Mouse (Mus musculus) stomach, postnatal 0 days (tissue): Measurements from ENCODE around the gene Wdr66. TPM values are rescaled to one million over a fixed set of nuclear protein-coding genes. Genes with fewer than 3 reads are reported as not detected.

Experiments
- ATAC-seq: fragments of 200-750 bp; cut with Nextera tagmentation; 2 replicates; pipeline ENCODE4 v1.8.0; 2017; ENCODE audit not compliant: low FRiP score, low TSS enrichment
- DNase-seq: peaks from one replicate; pipeline ENCODE4 v3.0.0-alpha.2; 2016; ENCODE audit warnings: low spot score
- H3K27ac ChIP-seq: fragments of 300-500 bp; sonication (generic); replicated peaks from 2 replicates; pipeline ENCODE4 v1.5.1; 2014; ENCODE audit warnings: mild to moderate bottlenecking, control low read depth
- H3K27me3 ChIP-seq: fragments of 300-500 bp; sonication (generic); 2 replicates; pipeline ENCODE4 v1.6.1; 2014; ENCODE audit warnings: low read length; ENCODE audit not compliant: control insufficient read depth, insufficient read depth
- H3K36me3 ChIP-seq: fragments of 300-500 bp; sonication (generic); 2 replicates; pipeline ENCODE4 v1.6.1; 2014; ENCODE audit warnings: low read length, mixed read lengths; ENCODE audit not compliant: control insufficient read depth, insufficient read depth
- H3K4me1 ChIP-seq: fragments of 300-500 bp; sonication (generic); replicated peaks from 2 replicates; pipeline ENCODE4 v1.6.1; 2014; ENCODE audit warnings: antibody characterized with exemption; ENCODE audit not compliant: control insufficient read depth, insufficient read depth
- H3K4me2 ChIP-seq: fragments of 300-500 bp; sonication (generic); replicated peaks from 2 replicates; pipeline ENCODE4 v1.6.1; 2014; ENCODE audit warnings: low read depth, mild to moderate bottlenecking, control low read depth, moderate library complexity
- H3K4me3 ChIP-seq: fragments of 300-500 bp; sonication (generic); 2 replicates; pipeline ENCODE4 v1.5.1; 2014; ENCODE audit warnings: low read depth, low read length, control low read depth
- H3K9ac ChIP-seq: fragments of 300-500 bp; sonication (generic); 2 replicates; pipeline ENCODE4 v1.6.1; 2014; ENCODE audit warnings: mild to moderate bottlenecking, low read length, control low read depth, mixed read lengths
- H3K9me3 ChIP-seq: fragments of 300-500 bp; sonication (generic); 2 replicates; pipeline ENCODE4 v1.6.1; 2016; ENCODE audit warnings: low read length; ENCODE audit not compliant: control insufficient read depth
- CTCF ChIP-seq: IDR thresholded peaks from 2 replicates; pipeline ENCODE4 v1.5.1; 2016; ENCODE audit warnings: antibody characterized with exemption, low read depth, mild to moderate bottlenecking, moderate library complexity
- EP300 ChIP-seq: optimal IDR thresholded peaks from 2 replicates; pipeline ENCODE3; 2016; ENCODE audit warnings: antibody characterized with exemption
- WGBS: fragments of 180-500 bp; shearing (Covaris S2); extraction: QIAGEN DNeasy Blood & Tissue Kit; methylation state at CpG from one replicate; pipeline ENCODE4 v1.1.7; 2014; 5-methylcytosine and 5-hydroxymethylcytosine counted together
- polyA plus RNA-seq: library from polyadenylated mRNA; unstranded; fragments of >200 nt; fragmentation: Nextera tagmentation; extraction: Ambion mirVana; gene quantifications from 2 replicates; pipeline ENCODE4 v1.2.1, GENCODE M21; 2015

Wdr66 gene
- polyA plus RNA-seq, 1 experiment from 2014 or later = 0.30 TPM

DNA sequence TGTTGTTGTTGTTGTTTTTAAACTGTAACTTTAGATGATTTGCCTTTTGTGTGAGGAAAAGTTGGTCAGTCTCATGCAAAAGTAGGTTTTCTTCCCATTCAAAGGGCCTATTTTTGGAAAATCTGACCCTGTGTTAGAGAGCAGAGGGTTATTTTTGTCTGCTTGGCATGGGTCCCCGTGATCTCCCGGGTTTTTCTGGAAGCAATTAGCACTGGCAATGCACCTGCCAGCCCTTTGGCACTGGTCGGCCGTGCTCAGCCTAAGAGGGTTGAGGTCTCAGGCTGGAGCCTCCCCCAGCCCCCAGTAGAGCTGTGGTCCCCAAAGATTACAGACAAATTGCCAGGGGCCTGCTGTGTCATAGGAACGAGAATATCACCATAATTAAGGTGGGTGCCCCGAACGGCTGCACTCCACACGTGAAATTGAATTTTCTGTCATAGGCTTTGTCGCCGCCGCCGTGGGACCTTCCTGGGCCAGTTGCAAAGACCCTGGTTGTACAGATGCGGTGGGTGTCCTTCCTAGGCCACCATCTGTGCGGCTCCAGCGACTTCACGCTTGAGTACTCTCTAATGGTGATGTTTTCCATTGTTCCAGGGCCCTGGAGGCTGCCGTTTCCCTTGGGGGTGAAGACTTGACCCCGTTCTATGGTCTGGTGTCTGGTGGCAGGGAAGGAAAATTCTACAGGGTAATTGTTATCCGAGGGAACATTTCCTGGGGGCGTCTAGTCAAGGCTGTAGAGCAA, 50.0 kb downstream of the Wdr66 start:
- H3K4me2 ChIP-seq = no peak overlapping the region
- H3K4me1 ChIP-seq = no peaks in the 10 kb centered on the region
- TF ChIP-seq CTCF = no peak
- no peak for TF ChIP-seq EP300
- H3K36me3 ChIP-seq = no peaks in the 10 kb centered on the region
- H3K9ac ChIP-seq = no peak overlapping the region
- DNase-seq (no peak), ATAC-seq (no peak)
- no peaks in the 10 kb centered on the region for H3K27me3 ChIP-seq
- H3K27ac ChIP-seq = no peak overlapping the region
- 81% methylated on average over 20 of the region's 20 CpGs for WGBS
- H3K4me3 ChIP-seq = no peak overlapping the region
- H3K9me3 ChIP-seq = no peaks in the 10 kb centered on the region

DNA sequence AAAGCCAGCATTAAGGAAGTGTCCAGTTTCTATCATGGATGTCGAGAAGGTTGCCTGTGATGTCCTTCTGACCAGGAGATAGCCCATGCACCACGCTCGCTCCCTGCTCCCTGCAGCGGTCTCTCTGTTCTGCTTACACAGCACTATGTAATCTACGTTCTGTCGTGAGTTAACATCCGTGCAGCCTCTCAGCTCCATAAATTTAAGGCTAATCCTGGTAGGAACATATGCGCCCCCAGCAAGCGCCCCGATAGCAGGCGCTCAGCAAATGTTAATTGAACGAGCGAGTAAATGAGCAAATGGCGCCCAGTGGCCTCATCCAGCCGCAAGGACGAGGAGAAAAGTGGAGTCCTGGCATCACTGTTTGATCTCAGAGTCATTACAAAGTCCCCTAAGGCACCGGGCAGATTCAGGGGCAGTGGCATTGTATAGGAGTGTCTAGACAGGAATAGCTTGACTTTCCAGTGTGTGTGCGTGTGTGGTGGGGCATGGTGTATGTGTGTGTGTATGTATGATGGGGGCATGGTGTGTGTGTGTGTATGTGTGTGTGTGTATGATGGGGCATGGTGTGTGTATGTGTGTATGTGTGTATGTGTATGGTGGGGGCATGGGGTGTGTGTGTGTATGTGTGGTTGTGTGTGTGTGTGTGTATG, 55.9 kb downstream of the Wdr66 start:
- H3K9me3 ChIP-seq = no peaks in the 10 kb centered on the region
- 78% methylated on average over 18 of the region's 18 CpGs for WGBS
- no peak for ATAC-seq

DNA sequence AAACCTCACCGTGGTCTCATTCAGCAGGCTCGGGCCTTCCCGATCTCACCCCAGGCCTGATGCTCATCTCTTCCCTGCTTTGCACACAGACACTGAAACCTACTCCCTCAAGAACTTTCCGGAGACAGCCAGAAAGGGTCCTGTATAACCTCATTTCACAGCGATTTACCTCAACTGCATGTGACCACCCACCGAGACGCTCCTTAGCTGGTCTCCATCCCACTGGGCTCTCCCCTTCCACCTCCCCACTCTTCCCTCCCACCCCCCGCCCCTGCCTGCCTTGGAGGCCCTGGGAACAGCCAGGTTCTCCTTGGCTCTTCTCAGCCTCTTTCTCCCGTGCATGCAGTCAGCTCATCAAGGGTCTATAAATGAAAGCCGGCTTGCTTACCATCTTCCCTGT, 57.9 kb downstream of the Wdr66 start:
- H3K4me2 ChIP-seq = no peak overlapping the region; the same call in 1 of the 2 replicates
- H3K27me3 ChIP-seq = no peaks in the 10 kb centered on the region
- no peak overlapping the region for H3K4me3 ChIP-seq
- ATAC-seq (no peak; the same call in 1 of the 2 replicates), DNase-seq (no peak)
- TF ChIP-seq CTCF (no peak), EP300 (no peak)
- H3K9ac ChIP-seq = no peak overlapping the region
- H3K27ac ChIP-seq = no peak overlapping the region
- 30% methylated on average over 10 of the region's 10 CpGs for whole genome bisulfite sequencing
- H3K36me3 ChIP-seq = no peaks in the 10 kb centered on the region
- H3K9me3 ChIP-seq = no peaks in the 10 kb centered on the region
- H3K4me1 ChIP-seq = no peaks in the 10 kb centered on the region

More for the DNA sequence above, 55.9 kb downstream of the Wdr66 start:
- Histone ChIP-seq H3K4me2 (no peak overlapping the region), H3K36me3 (no peaks in the 10 kb centered on the region), H3K4me1 (no peaks in the 10 kb centered on the region), H3K27ac (no peak overlapping the region), H3K4me3 (no peak overlapping the region), H3K27me3 (no peaks in the 10 kb centered on the region), H3K9ac (no peak overlapping the region)
- TF ChIP-seq CTCF (no peak), EP300 (no peak)
- no peak for DNase-seq

DNA sequence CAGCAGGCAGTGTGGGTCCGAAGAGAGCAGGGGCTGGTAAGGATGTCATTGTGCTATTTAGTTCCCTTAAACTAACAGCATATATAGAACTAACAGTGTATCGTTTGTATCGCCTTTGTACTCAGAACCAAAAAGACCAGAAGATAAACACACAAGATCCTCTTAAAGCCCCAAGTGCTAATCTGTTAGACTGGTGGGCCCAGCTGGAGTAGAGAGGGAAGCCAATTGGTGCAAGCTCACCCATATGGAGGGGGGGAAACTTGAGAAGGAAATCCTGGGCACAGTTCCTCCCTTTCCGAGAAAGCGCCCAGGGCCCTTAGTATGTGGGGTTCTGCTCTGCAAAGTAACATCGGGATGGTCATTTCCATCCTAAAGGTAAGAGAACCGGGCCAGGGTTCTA, 58.3 kb downstream of the Wdr66 start:
- no peaks in the 10 kb centered on the region for H3K36me3 ChIP-seq
- H3K27ac ChIP-seq = no peak overlapping the region
- no peaks in the 10 kb centered on the region for H3K4me1 ChIP-seq
- WGBS = 38% methylated on average over 7 of the region's 7 CpGs
- H3K4me2 ChIP-seq = no peak overlapping the region; the same call in 1 of the 2 replicates
- ATAC-seq (no peak), DNase-seq (no peak)
- no peaks in the 10 kb centered on the region for H3K9me3 ChIP-seq
- TF ChIP-seq CTCF = no peak
- TF ChIP-seq EP300 = no peak
- no peaks in the 10 kb centered on the region for H3K27me3 ChIP-seq
- H3K9ac ChIP-seq = no peak overlapping the region
- no peak overlapping the region for H3K4me3 ChIP-seq

DNA sequence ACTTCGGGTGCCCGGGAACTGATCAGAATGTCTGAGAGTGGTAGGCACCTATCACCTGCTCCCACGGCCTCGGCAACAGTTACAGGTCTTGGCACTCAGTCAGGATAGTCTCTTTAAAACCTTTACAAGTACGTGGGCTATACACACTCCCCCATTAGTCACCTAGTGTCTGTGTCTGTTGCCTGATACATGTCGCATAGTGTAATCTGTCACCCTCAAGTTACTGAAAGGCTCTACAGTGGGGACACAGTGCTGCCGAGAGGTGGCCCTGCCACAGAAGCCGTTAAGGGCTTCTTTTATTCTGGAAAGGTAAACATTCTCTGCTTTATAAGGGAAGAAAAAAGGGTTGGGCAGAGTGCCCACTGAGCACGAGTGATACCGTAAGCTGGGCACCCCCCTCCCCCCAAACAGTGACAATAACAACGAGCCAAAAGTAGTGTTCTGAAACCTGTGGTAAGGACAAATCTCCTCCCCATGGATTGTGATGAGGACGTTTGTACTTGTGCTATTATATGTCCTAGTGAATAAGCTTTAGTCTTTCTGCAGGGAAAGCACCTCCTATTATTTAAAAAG, 61.2 kb downstream of the Wdr66 start:
- no peak overlapping the region for H3K9ac ChIP-seq
- 37% methylated on average over 12 of the region's 12 CpGs for WGBS
- no peak overlapping the region for H3K4me2 ChIP-seq
- no peak overlapping the region for H3K4me3 ChIP-seq
- no peak for DNase-seq
- no peaks in the 10 kb centered on the region for H3K27me3 ChIP-seq
- TF ChIP-seq CTCF (no peak), EP300 (no peak)
- ATAC-seq = no peak
- H3K27ac ChIP-seq = no peak overlapping the region
- no peaks in the 10 kb centered on the region for H3K36me3 ChIP-seq
- no peaks in the 10 kb centered on the region for H3K9me3 ChIP-seq
- no peaks in the 10 kb centered on the region for H3K4me1 ChIP-seq

DNA sequence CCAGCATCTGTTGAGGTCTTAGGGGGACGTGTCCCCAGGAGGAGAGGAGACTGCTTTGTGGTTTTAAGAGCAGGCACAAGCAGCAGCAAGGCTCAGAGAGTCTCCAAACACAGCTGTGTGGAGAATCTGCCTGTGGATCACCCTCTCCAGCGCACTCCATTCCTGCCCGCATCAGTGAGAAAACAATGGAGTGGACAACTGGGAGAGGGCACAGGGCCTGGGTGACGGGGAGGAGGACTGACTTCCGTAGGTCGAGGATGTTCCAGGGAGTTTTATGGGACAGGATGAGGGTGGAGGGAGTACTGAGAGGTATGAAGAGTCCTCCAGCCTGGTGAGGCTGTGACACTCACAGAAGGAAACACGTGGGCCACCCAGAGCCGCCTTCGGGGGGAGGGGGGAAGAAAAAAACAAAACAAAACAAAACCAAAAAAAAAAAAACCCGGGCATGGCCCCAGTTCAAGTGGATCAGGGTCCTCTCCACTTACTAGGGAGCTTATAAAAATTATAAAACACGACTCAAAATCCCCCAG, 62.0 kb downstream of the Wdr66 start:
- Histone ChIP-seq H3K4me3 (no peak overlapping the region), H3K9ac (no peak overlapping the region), H3K36me3 (no peaks in the 10 kb centered on the region), H3K4me2 (no peak overlapping the region), H3K27ac (no peak overlapping the region), H3K27me3 (no peaks in the 10 kb centered on the region), H3K9me3 (no peaks in the 10 kb centered on the region), H3K4me1 (no peaks in the 10 kb centered on the region)
- DNase-seq (no peak), ATAC-seq (no peak)
- TF ChIP-seq CTCF (no peak), EP300 (no peak)
- 54% methylated on average over 11 of the region's 11 CpGs for WGBS
